Mouse (Mus musculus) adrenal gland, postnatal 4 days (tissue): ENCODE data around the gene Akap2. TPM values are rescaled to one million over a fixed set of nuclear protein-coding genes. Genes with fewer than 3 reads are reported as not detected.
"Not testable (repeated sequence)": the region's sequence is repeated elsewhere in the genome, so short reads cannot be mapped to it uniquely, and the experiment has no call there.

Source experiments
- DNase-seq, 2 experiments: peaks; one replicate each; pipeline ENCODE4 v3.0.0; 2021 to 2022; ENCODE audit warnings: low spot score in 2 of 2, mixed read lengths in 2 of 2
- total RNA-seq, 2 experiments: library from RNA; stranded (reverse); gene quantifications; 2 replicates each; pipeline ENCODE4 v1.2.3; 2021

Akap2 gene
- total RNA-seq, 2 experiments from 2014 or later: 106 to 114 TPM

DNA sequence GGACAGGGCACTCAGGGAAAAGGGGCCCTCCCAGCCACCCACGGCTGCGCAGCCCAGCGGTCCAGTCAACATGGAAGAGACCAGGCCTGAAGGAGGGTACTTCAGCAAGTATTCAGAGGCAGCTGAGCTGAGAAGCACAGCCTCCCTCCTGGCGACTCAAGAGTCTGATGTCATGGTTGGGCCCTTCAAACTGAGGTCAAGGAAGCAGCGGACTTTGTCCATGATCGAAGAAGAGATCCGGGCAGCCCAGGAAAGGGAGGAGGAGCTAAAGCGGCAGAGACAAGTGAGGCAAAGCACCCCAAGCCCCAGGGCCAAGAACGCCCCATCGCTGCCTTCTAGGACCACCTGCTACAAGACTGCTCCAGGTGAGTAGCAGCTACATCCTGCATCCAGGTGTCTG, 139.2 kb downstream of the Akap2 start:
- DNase-seq: no peak

DNA sequence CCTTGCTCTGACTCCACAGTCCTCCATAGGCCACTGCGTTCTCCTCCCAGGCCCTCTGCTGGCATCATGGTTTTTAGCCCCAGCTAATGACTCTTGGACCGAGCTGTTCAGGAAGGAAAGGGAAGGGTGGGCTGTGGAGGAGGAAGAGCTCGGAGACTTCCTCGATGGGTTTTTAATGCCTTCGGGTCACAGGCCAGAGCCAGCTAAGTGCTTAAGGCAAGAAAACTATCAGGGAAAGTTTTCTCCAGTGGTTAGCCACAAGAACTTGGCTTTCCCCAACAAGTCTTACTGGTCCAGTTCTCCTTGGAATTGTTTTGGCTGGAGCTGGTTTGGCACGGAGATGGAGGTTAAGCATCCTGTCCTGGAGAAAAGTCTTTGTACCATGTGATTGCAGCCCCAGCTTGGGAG, 142.8 kb downstream of the Akap2 start:
- DNase-seq: no peak

DNA sequence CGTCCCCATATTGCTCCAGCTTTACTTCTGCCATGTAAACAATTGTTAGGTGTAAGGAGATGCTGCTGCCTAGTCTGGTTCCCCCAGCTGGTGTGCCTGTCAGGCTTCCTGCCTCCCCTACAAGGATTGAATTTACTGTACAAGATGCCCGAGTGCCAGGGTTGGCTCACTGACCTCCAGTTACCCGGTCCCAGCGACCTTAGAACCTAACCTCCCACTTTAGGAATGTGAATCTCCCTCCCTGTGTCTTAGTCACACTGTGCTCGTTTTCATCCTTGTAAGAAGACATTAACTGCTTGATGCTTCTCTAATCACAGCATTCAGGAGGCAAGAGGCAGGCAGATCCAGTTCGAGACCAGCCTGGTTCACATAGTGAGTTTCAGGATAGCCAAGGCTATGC, 143.7 kb downstream of the Akap2 start:
- no peak for DNase-seq

DNA sequence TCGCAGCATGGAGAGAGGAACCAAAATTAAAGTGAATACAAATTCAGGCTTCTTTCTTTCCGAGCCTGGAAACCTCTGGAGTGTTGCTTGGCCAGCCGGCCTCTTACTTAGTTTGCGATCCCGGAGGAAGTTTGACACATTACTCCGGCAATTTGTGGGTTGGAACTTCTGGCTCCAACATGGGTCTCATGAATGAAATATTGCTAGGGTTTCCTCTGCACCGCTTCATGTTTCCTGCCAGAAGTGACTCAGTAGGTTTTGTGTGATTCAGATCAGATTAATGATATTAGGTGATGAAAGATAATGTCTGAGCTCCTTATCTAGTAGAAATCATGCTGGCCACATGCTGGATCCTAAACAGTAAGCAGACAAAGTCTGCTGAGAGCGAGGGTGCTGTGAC, 144.4 kb downstream of the Akap2 start:
- no peak for DNase-seq

GRCm38 (mm10) chr4:57862269-57862986, 145.0 kb downstream of the Akap2 start:
- DNase-seq: no peak

- DNase-seq: no peak
Observed at GRCm38 (mm10) chr4:57866088-57866487, 148.6 kb downstream of the Akap2 start.

- DNase-seq: no peak
Observed at GRCm38 (mm10) chr4:57866990-57867389, 149.5 kb downstream of the Akap2 start.

DNA sequence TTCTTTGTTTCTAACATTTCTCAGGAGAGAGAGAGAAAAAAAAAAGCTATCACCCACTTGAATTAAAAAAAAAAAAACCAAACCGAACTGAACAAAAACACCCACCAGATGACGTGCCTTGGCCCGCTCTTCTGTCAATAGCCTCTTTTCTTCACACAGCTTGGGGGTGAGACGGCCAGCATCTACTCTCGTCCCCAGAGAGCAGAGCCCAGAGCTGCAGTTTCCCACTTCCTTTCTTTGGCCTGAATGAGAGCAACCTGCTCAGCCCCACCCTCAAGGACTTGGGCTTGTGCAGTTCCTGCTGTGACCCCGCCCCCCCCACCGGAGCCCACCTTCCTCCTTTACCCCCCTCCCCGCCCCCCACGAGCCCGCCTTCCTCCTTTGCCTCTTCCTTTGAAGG, 150.0 kb downstream of the Akap2 start:
- no peak for DNase-seq

DNA sequence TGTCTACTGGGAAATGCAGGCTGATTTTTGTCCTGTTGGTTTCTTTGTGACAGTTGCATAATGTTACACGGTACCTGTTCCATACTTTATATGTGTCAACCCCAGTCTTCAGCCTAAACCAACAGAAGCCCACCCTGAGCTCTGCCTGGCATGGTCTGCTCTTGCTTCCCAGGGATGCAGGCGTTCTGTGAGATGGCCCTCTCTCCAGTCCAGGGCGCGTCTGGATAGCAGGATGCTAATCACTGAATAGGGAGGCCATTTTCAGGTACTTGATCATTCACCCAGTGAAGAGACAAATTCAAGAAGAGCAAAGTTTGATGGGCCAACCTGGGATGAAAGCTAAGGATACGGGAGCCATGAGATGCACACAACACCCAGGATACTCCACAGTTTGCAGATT, 161.7 kb downstream of the Akap2 start:
- no peak for DNase-seq

DNA sequence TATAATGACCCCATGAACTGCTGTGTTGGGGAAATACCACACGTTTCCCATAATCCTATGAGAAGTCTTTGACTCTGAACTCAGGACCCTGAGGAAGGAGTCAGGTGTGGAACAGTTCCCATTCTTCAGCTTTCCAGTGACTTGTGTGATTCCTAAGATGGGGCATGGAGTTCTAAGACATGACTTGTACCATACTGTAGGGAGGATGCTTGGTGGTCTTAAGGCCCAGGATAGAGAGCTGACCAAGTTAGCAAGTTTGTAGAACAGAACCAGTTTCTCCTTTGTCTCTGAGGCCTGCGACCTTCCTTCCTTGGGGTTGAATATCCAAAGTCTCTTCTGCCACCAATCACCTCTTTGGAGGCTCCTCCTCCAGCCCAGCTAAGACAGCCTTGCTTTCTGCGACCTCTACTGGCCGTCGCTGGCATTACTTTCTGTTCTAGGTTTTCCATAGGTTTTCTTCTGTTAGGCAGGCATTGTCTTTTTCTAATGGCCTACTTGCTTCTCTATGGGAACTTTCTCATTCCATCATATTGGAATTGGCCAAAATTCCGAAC, 162.4 kb downstream of the Akap2 start:
- DNase-seq: peak; percentile 52 to 64

- DNase-seq: no peak
Observed at GRCm38 (mm10) chr4:57883520-57884421, 166.3 kb downstream of the Akap2 start.

DNA sequence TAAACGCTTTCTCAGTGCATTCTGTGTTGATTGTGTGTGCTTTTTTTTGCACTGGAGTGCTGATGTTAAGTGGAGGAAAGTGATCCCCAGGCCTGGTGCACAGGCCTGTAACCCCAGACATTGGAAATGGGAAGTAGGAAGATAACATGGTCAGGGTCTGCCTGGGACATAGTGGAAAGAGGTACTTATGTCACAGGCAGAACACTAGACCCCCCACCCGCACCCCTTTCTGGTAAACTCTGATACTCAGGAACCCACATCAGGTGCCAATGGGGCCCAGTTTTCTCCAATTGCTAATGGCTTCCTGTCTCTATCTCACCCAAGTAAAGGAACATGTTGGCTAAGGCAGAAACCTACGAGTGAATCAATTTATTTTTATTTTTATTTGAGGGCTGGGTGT, 167.1 kb downstream of the Akap2 start:
- DNase-seq: no peak

DNA sequence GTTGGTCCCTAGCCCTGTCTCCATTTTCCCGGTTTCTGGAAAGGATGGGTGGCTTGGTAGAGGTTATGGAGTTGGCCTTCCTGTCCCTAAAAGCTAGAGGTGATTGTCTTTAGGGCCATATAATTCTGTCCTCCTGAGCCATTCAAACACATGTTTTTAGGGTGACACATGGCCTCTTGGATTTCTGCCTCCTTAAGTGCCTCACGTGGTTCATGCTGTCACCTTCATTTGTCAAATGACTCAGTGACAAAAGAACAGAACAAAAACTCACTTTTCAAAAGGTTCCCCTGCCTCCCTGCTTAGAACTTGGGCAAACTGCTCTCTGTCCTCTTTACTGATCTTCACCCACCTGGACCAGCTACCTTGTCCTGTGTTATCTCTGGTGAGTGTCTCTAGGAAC, 167.7 kb downstream of the Akap2 start:
- no peak for DNase-seq

DNA sequence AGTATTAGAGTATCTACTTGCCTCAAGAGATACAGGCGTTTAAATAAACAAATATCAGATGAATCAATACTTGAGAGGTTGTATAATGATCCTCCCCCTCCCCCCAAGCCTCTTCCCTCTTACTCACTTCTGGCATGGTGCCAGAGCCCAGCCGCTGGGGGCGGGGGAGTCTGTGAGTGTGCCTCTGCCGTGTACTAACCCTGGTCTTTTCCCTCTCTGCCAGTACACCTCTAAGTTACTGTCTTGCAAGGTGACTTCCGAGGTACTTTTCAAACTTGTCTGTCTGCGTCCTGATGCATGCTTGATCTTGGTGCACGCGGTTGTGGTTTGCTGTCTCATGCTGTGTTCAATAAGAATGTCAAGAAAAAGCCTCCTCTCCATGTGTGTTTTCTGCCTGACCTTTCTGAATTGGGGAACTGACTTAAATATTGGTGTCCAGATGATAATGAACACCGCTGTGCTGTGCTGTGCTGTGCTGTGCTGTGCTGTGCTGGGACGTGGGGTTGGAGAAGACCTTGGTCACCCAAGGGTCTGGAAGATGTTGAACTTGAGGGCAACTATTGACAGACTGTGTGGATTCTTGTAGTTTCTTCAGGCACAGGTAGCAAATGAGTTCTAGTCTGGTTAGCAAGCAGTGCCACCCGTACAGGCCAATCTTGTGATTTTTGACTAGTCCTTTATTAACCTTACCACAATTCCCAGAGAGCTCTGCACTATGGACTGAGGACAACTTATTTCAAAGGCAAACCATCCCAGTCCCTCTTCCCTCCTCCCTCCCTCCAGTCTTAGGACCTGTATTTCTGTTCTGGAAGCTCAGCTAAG, 168.8 kb downstream of the Akap2 start:
- peak; percentile 38 to 55 for DNase-seq

DNA sequence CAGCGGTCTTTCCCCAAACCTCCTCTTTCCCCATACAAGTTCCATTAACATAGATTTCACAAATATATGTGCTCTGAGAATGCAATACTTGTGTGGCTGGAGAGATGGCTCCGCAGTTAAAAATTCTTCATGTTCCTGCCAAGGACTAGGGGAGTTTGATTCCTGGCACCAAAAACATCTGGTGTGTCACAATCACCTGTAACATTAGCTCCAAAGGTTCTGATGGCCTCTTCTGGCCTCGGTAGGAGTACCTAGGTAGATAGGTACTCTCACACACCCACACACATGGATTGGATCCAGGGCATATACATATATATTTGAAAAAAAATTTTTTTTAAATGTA, 169.4 kb downstream of the Akap2 start:
- DNase-seq: no peak

- no peak for DNase-seq
Observed at GRCm38 (mm10) chr4:57888246-57888645, 170.8 kb downstream of the Akap2 start.

GRCm38 (mm10) chr4:57888978-57889377, 171.5 kb downstream of the Akap2 start:
- not testable (repeated sequence) for DNase-seq

DNA sequence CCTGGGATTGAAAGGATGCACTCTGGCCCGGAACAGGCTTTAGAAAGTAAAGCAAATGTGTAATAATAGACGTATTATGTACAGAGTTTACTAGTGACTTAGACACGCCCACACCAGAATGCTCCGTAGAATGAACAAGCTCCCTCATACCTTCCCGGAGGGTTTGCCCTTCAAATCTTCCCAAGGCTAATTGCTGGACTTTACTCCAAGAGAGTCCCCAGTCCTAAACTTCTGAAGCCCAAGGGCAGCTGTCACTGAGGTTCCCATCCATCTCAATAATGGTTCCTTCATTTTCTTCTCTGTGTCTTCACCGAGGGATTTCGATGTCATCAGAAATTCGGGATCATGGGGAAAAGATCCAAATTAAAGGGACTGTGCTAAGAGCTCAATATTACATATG, 172.3 kb downstream of the Akap2 start:
- no peak for DNase-seq

DNA sequence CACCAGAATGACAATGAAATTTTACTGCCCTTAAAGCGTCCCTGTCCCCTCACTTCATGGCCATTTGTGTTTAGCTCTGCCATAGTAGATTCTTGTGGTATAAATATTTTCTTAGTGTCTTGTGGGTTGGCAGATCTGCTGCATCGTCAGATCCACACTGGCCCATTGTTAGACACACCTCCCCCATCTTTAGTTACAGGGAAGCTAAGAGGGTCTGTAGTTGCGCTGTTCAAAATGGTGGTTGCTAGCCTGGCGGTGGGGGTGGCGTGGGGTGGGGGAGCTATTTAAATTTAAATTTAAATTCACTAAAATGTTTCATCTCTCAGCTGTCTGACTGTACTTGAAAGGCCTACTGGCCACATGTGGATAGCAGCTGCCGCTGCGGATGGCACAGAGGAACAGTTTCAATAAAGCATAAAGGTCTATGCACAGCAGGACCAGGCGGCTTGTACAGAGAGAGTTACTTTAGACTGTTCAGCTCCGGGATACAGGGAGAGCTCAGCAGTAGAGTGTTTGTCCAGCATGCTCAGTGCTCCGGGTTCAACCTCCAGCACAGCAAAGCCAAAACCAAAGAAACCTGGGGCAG, 174.6 kb downstream of the Akap2 start:
- no peak for DNase-seq

DNA sequence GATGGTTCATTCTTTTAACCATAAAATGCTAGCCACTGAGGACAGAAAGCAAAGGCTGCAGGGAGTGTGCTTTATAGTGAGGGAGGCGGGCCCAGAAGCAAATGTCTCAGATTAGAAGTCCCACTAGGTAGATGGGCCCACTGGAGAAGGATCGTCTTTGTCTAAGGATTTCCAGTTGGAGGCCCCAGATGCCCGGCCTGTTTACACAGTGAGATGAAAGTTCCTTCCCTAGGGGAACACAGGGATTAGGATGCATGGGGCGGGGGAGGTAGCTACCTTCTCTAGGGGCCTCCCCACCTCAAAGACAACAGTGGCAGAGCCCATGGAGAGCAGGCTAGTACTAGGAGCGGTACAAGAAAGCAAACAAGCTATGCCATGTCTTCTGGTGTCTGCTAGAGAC, 177.7 kb downstream of the Akap2 start:
- DNase-seq: no peak

- DNase-seq: no peak
Observed at GRCm38 (mm10) chr4:57895902-57896301, 178.4 kb downstream of the Akap2 start.
